Mouse (Mus musculus): Measurements from ENCODE around the gene Palm3.
"Not testable (repeated sequence)": the region's sequence is repeated elsewhere in the genome, so short reads cannot be mapped to it uniquely, and the experiment has no call there.

Gene Palm3

GRCm38 (mm10) chr8:83997511-83998141, 23.6 kb upstream of the Palm3 start, which contains the start of gene Samd1:
Gene Samd1, plus strand, starts transcription at chr8:83997672.
- peak in 1 of 2 experiments; percentile 51 for DNase-seq (ENCODE audit: low spot score in 2 of 2)

- DNase-seq (ENCODE audit: low spot score in 2 of 2): peak in 1 of 2 experiments; percentile 58
Observed at GRCm38 (mm10) chr8:83998231-83999056, 22.8 kb upstream of the Palm3 start.

- DNase-seq (ENCODE audit: low spot score in 2 of 2): no peak
Observed at GRCm38 (mm10) chr8:83999057-83999705, 22.1 kb upstream of the Palm3 start.

- DNase-seq (ENCODE audit: low spot score in 2 of 2): no peak
Observed at GRCm38 (mm10) chr8:83999825-84000224, 21.4 kb upstream of the Palm3 start.

GRCm38 (mm10) chr8:84001281-84002000, 19.8 kb upstream of the Palm3 start, which contains the start of gene 1700067K01Rik:
Gene 1700067K01Rik, plus strand, starts transcription at chr8:84001502.
- DNase-seq (ENCODE audit: low spot score in 2 of 2): no peak

DNA sequence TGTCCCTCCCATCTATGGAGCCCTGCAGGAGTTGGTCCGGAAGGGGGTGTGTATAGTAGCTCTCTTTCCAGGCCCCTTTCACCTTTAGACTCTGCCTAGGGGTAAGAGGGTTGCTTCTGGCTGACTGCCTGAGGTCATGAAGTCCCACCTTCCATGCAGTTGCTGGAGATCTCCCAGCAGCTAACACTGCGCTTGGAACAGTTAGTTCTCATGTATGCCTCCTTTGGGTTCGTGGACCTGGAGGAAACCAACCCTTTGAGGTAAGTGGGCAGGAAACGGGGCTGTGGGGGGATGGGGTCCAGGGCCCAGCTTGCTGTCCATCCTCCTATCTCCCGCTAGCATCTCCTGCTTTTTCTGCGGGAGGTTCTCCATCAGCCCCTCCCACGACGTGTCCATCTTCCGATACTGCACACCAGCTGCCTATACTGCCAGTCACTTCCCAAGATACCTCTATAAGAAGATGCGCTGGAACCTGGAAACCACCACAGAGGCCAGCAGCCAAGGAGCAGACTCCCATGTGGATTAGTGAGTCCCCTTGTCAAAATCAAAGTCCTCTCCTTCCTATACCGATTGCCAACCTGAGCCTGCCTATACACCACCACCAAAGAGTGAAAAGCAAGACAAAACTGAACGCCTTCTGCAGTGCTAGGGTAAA, 18.2 kb upstream of the Palm3 start:
- no peak for DNase-seq (ENCODE audit: low spot score in 2 of 2)

DNA sequence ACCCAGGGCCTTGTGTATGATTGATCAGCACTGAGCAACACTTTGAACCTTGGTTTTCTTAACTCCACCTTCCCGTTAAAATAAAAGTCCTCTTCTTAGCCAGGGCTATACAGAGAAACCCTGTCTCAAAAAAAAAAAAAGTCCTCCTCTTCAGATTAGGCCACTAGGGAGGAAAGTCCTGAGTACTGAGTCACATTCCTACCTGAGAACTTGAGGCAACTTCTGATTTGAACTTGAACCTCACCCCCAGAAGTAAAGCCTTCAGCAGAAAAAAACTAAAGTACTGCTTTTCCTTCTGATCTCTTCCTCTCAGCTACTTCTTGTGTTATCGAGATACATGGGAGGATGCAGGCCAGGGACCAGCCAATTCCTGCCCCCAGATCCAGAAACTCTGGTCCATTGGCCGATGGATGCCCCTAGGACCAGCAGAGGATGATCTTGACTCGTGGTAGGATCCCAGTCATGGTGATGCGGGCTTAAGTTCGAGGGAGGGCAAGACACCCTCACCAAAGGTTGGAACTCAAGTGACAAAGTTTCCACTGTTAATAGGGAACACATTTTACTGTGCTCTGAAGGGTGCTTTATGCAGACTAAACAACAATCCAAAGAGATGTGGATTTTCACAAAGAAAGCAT, 17.5 kb upstream of the Palm3 start:
- DNase-seq (ENCODE audit: low spot score in 2 of 2): no peak

GRCm38 (mm10) chr8:84004533-84005201, 16.6 kb upstream of the Palm3 start:
- DNase-seq (ENCODE audit: low spot score in 2 of 2): peak; percentile 83 to 87

DNA sequence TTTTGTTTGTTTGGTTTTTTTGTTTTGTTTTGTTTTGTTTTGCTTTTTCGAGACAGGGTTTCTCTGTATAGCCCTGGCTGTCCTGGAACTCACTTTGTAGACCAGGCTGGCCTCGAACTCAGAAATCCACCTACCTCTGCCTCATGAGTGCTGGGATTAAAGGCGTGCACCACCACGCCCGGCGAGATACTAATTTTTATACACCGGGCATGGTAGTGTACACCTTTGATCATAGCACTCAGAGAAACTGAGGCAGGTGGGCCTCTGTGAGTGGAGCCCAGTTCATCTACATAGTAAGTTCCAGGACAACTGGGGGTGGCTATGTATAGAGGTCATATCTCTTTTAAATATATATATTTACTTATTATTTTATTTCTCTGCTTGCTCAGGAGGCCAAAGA, 15.8 kb upstream of the Palm3 start:
- DNase-seq (ENCODE audit: low spot score in 2 of 2): not testable (repeated sequence)

GRCm38 (mm10) chr8:84008362-84008761, 12.9 kb upstream of the Palm3 start:
- no peak for DNase-seq (ENCODE audit: low spot score in 2 of 2)

- peak; percentile 83 to 89 for DNase-seq (ENCODE audit: low spot score in 2 of 2)
Observed at GRCm38 (mm10) chr8:84009876-84010275, 11.4 kb upstream of the Palm3 start.

DNA sequence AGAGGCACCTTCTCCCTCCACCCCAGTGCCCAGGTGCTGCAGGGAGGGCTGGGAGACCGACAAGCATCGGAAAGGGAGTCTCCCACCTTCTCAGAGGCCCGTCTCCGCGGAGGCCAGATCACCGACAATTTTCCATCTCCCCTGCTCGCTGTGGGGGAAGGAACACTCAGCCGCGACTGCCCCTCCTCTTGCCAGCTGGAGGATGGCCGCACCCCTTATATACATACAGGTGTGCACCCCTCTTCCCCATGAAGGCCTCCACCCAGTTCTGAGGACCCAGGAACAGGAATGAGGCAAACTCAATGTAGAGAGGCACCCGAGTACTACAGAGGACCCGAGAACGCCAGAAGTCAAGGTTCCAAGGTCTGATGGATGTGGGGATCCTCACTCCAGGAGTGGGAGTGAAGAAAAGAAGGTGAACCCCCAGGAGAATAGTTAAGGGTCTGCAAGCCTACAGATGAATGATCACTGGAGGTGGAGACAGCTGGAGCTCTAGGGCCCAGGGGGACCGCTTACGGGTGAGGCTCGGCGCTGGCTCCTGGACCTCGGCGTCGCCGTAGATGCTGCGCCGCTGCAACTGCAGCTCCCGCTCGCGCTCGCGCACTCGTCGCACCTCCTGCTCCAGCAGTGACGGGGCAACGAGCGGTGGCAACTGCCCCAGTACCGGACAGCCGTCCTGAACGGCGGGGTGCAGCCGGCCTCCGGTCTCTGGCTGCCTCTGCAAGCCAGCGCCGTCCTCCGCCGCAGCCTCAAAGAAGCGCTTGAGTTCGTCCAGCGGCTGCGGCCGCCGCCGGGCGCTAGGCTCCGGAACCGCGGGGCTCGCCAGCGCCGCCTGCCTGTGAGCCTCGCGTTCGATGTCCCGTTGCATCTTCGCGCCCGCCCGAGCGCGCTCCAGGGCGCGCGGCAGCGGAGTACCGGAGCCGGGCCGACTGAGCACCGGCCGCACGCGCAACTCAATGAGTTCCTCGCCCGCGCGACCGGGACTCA, 10.4 kb upstream of the Palm3 start:
- peak; percentile 59 to 71 for DNase-seq (ENCODE audit: low spot score in 2 of 2)

- no peak for DNase-seq (ENCODE audit: low spot score in 2 of 2)
Observed at GRCm38 (mm10) chr8:84011705-84012498, 9.4 kb upstream of the Palm3 start, which contains the start of gene 2210011C24Rik. Gene 2210011C24Rik, minus strand, starts transcription at chr8:84012171.

DNA sequence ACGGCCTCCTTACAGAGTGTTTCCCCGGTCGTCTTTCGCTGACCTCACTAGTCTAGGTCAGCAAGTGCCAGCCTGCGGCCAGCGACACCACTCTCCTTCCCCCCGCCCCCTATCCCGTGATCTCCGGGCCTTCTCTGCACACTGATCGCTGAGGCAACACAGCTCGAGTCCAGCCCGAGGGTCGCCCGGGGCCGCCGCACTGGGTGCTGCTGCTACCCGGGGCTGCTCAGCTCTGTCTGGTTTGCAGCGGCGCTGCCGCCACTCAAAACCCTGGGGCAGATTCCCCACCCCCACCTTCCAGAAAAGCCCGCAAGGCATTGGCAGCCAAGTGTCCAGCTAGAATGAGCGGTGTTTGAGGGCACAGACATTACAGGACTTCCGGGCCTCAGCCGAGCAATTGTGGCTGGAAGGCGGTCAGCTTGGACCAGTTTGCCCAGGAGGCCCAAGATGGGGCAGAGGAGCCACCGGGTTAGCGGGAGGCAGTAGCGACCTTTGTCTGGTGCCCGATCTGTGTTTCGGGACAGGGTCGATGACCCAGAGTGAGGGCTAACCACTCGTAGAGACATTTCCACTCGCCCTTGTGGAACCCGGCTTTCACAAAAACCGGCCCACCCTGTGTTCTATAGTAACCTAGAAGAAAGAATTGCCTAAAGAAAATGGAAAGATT, 8.6 kb upstream of the Palm3 start:
- no peak for DNase-seq (ENCODE audit: low spot score in 2 of 2)

GRCm38 (mm10) chr8:84015833-84016232, 5.4 kb upstream of the Palm3 start:
- no peak for DNase-seq (ENCODE audit: low spot score in 2 of 2)

GRCm38 (mm10) chr8:84019738-84020137, 1.5 kb upstream of the Palm3 start:
- no peak for DNase-seq (ENCODE audit: low spot score in 2 of 2)

- DNase-seq (ENCODE audit: low spot score in 2 of 2): no peak
Observed at GRCm38 (mm10) chr8:84021569-84021968, 298 bp downstream of the Palm3 start.

GRCm38 (mm10) chr8:84023085-84023484, 1.8 kb downstream of the Palm3 start:
- no peak for DNase-seq (ENCODE audit: low spot score in 2 of 2)
